Mouse (Mus musculus): ENCODE measurements around the gene Cacna1a.

The Cacna1a gene

DNA sequence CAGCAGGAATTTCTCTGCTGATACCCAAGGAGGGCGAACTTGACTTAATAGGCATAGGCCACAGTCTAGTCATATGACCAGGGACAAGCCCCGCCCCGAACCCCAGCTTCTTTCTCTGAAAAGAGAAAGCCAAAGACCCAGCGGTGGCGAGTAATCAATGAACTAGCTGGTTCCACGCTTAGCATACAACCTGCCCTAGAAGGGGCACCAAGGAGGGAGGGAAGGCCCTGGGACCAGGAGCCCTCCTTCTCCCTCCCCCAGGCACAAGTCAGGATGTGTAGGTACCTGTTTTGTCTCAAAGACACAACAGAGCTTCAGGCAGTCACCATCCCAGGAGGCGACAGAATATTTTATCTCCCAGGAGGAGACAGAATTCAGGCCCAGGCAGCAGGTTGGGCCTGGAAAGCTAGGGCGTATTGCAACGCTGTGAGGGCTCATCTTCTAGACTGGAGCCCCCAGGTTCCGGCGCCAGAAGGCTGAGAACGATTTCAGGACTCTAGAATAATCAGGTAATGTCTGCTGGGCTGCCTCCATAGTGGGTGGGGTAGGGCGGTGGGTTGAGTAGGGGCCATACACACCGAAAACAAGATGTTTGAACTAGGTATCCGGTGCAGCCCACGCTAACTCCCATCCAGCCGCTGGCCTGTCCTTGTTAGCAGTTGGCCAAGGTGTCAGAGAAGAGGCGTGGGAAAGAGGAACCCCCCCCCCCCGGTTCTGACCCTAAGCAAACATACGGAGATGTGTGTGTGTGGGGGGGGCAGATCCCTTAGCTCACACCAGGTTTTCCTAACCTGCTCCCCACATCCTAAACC lies 298.2 kb downstream of the Cacna1a start, which contains the start of gene Trmt1:
Gene Trmt1, plus strand, starts transcription at position 117 of the 812 bp plus-strand sequence.
- in situ Hi-C loops (cut with MboI, MseI) = no loop called here

DNA sequence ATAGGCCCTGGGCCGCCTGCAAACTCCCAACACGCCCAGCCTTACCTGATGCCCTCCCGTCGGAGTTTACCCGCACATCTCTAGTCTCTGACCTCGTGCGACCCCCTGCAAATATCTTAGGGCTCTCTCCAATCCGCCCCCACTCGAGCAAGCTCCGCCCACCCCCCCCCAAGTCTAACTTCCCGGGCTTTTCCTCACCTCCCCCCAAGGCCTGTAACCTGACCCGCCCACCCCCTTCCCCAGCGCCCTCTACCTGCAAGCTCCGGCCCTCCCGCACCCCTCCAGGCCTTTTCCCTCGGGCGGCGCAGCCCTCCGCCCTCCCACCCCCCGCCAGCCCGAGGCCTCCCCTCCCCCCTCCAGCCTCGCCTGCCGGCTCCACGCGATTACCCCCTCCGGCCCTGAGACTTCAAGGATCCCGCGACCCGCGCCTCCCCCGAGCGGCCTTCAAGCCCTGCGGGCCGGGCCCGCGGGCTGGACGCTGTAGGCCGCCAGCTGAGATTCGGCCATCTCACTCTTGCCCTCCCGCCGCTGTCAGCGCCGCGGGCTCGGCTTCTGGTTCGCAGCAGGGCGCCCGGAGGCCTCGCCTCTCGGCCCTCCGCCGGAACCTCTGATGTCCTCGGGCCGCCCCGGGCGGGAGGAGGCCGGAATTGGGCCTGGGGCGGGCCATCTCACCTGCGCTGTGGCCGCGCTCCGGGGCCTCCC lies 298.9 kb downstream of the Cacna1a start:
- in situ Hi-C loops (cut with MboI, MseI) = no loop called here

DNA sequence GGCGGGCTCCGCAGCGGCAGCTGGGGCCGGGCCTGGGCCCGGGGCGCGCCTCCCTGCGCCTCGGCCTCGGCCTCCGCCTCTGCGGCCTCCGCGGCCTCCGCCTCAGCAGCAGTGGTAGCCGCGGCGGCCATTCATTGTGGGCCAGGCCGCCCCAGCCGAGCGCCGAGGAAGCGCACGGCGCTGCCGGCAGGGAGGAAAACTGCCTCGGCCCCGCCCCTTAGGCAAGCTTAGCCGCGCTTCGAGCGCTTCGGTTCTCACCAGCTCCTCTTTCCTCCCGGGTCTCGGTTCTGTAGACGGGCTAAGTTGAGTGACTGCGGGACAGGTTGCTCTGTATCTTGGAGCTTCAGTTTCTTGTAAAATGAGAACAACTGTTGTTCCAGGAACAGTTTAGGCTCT lies 299.5 kb downstream of the Cacna1a start, which contains the start of gene Nacc1:
Gene Nacc1, minus strand, starts transcription at position 158 of the 396 bp plus-strand sequence.
- in situ Hi-C loops (cut with MboI, MseI) = no loop called here

DNA sequence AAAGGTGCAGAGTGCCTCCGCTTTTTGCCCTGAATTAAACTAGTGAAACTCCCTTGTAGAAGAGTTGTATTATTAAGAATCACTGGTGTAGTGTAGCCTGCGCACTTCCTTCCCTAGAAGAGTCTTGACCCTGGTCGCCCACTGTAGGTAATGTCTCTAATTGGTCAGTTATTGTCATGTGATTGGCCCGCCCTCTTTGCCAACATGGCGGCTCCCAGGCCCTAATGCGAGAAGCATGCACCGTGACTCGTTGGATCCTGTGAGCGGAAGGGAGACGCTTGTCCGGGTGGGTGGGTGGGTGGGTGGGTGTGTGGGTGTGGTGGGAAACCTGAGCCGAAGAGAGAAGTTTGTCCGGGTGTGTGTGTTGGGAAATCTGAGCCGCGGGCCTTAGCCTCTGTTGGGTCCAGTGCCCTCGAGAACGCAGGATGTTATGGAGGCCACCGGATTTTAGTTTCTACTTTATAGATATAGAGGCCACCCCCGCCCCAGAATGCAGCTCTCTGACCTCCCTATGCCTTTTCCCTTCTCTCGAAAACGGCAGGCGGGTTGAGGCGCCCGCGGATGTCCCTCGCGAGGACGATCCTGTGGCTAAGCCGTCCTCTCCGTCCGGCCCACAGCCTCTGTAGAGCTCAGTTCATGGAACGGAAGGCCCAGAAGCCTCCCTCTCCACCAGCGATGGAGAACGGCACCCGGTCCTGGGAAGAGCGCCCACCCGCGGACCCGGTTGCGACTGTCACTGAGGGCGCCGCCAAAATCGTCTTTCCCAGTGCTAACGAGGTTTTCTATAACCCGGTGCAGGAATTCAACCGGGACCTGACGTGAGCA lies 301.1 kb downstream of the Cacna1a start:
- in situ Hi-C loops (cut with MboI, MseI) = no loop called here

All from regulatory T cell (primary cell).